In genomic region chr2:60922351-60922750, GRCm38 (mm10) we compare ENCODE assay signal across 10 mouse cellular contexts. TPM values are rescaled to one million over a fixed set of nuclear protein-coding genes. Genes with fewer than 3 reads are reported as not detected.
DNase-seq lines count a peak whose midpoint lies in the region; ATAC-seq and TF ChIP-seq lines count a peak whose summit lies in the region.
"Had no signal": no experiment of that assay in that cellular context is flagged by ENCODE, and none has a peak within 500 bp of the region (broad histone marks: within the 10 kb centered on the region; RNA-seq: fewer than 3 reads in every experiment).

No protein-coding gene starts in this region.

- no peak overlapping the region for H3K4me2 ChIP-seq in heart, embryonic 12.5 days
- no peak overlapping the region for H3K4me2 ChIP-seq in stomach, embryonic 16.5 days (ENCODE audit: low read depth, low read length)
- H3K4me2 ChIP-seq: midbrain, embryonic 15.5 days had no signal

- no peaks in the 10 kb centered on the region for H3K9me3 ChIP-seq in heart, embryonic 12.5 days (replicated peaks)
- no peaks in the 10 kb centered on the region for H3K9me3 ChIP-seq in stomach, embryonic 16.5 days (replicated peaks; ENCODE audit: control insufficient read depth, low read length)
- H3K9me3 ChIP-seq: hindbrain, embryonic 10.5 days; midbrain, embryonic 15.5 days had no signal

- H3K9ac ChIP-seq in heart, embryonic 12.5 days, result no peak overlapping the region
- H3K9ac ChIP-seq in stomach, embryonic 16.5 days (ENCODE audit: low read length), result no peak overlapping the region
- H3K9ac ChIP-seq: midbrain, embryonic 15.5 days had no signal

- peaks cover 44% of the 10 kb centered on the region for H3K4me1 ChIP-seq in lung, adult 2 months (ENCODE audit: control insufficient read depth, insufficient read depth, low read length)
- H3K4me1 ChIP-seq in heart, embryonic 12.5 days (replicated peaks), result peaks cover 56% of the 10 kb centered on the region
- peaks cover 23% of the 10 kb centered on the region for H3K4me1 ChIP-seq in stomach, embryonic 16.5 days (ENCODE audit: control insufficient read depth, insufficient read depth, low read length)
- H3K4me1 ChIP-seq: midbrain, embryonic 15.5 days had no signal

- no peaks in the 10 kb centered on the region for H3K36me3 ChIP-seq in heart, embryonic 12.5 days
- no peaks in the 10 kb centered on the region for H3K36me3 ChIP-seq in stomach, embryonic 16.5 days (ENCODE audit: control insufficient read depth, insufficient read depth, low read length)
- H3K36me3 ChIP-seq: hindbrain, embryonic 10.5 days; midbrain, embryonic 15.5 days had no signal

- TF ChIP-seq CTCF in lung, adult 2 months (IDR thresholded peaks at IDR 0.05; ENCODE audit: insufficient read depth, low read length), result no peak

- 14% methylated on average over 5 of the region's 5 CpGs for WGBS in lung, adult 2 months
- WGBS in heart, embryonic 12.5 days, result 51% methylated on average over 5 of the region's 5 CpGs
- WGBS in stomach, embryonic 16.5 days, result 44% methylated on average over 5 of the region's 5 CpGs

- DNase-seq in lung, adult 18-20 months, result peak; percentile 40 to 69
- DNase-seq in lung, adult 2 months, result no peak
- peak; percentile 60 for DNase-seq in kidney, postnatal 10 days
- DNase-seq in frontal cortex, adult 2 months (ENCODE audit: extremely low spot score in 1 of 2, low spot score in 1 of 2), result no peak
- no peak for DNase-seq in ovary, postnatal 36 days (ENCODE audit: low spot score)
- DNase-seq: thymus, postnatal 25 days had no signal

- H3K27me3 ChIP-seq in heart, embryonic 12.5 days (replicated peaks), result no peaks in the 10 kb centered on the region
- no peaks in the 10 kb centered on the region for H3K27me3 ChIP-seq in stomach, embryonic 16.5 days (ENCODE audit: control insufficient read depth, insufficient read depth, low read length)
- H3K27me3 ChIP-seq: midbrain, embryonic 15.5 days had no signal

- TF ChIP-seq POLR2A in lung, adult 2 months (IDR thresholded peaks at IDR 0.05; ENCODE audit: borderline replicate concordance, extremely low read depth, low read depth, low read length), result no peak

- peak; percentile 44; the same call in 1 of the 2 replicates for ATAC-seq in heart, embryonic 12.5 days (ENCODE audit: insufficient number of reproducible peaks, low FRiP score)
- 0 out of 2 replicates have a peak, but pooled peaks have one; percentile 40 for ATAC-seq in stomach, embryonic 16.5 days (ENCODE audit: insufficient read depth, low FRiP score)
- ATAC-seq: midbrain, embryonic 15.5 days had no signal

- H3K27ac ChIP-seq in heart, embryonic 12.5 days (ENCODE audit: poor library complexity, severe bottlenecking), result peak overlapping the region; percentile 61
- H3K27ac ChIP-seq in stomach, embryonic 16.5 days (ENCODE audit: low read length), result peak overlapping the region; percentile 48
- H3K27ac ChIP-seq: hindbrain, embryonic 10.5 days; midbrain, embryonic 15.5 days had no signal

- H3K4me3 ChIP-seq in lung, adult 2 months (replicated peaks; ENCODE audit: extremely low read depth, low read depth, low read length), result no peak overlapping the region
- H3K4me3 ChIP-seq in heart, embryonic 12.5 days, result no peak overlapping the region
- no peak overlapping the region for H3K4me3 ChIP-seq in stomach, embryonic 16.5 days (replicated peaks; ENCODE audit: low read length)
- H3K4me3 ChIP-seq: hindbrain, embryonic 10.5 days; midbrain, embryonic 15.5 days had no signal

RNA-seq across cellular contexts. Expression of gene Rbms1, which starts 40.6 kb away (rescaled TPM):
- polyA plus RNA-seq in lung, adult 2 months (2012; rRNA removed), result 252 and 262 TPM in 2 replicates
- 107 and 114 TPM in 2 replicates for polyA plus RNA-seq in heart, embryonic 12.5 days (2016; fragmentation: Nextera tagmentation; extraction: Ambion mirVana)
- polyA plus RNA-seq in stomach, embryonic 16.5 days (2015; fragmentation: Nextera tagmentation; extraction: Ambion mirVana), result 110 and 126 TPM in 2 replicates
- 15.9 and 16.0 TPM in 2 replicates for polyA plus RNA-seq in frontal cortex, adult 2 months (2012; rRNA removed)

Comparison
In these comparisons a context has a peak if more than half of its experiments do, and no peak if none do; other contexts are left out.
1. DNase-seq: peak in lung, adult 18-20 months (2 of 2) and kidney, postnatal 10 days (single experiment); none in lung, adult 2 months (single experiment), frontal cortex, adult 2 months (0 of 2) and ovary, postnatal 36 days (single experiment).